Mouse (Mus musculus): ENCODE data around the gene Chst11. TPM values are rescaled to one million over a fixed set of nuclear protein-coding genes. Genes with fewer than 3 reads are reported as not detected.

Gene Chst11
- polyA plus RNA-seq, 1 experiment from 2014 or later: 1.1 TPM

- Histone ChIP-seq H3K36me3 (ENCODE audit: control insufficient read depth, insufficient read depth, low read length) (no peaks in the 10 kb centered on the region), H3K9me3 (replicated peaks; ENCODE audit: control insufficient read depth, low read length) (no peaks in the 10 kb centered on the region), H3K4me3 (replicated peaks; ENCODE audit: low read length) (no peak overlapping the region), H3K27me3 (ENCODE audit: control insufficient read depth, insufficient read depth, low read length) (no peaks in the 10 kb centered on the region), H3K4me1 (ENCODE audit: control insufficient read depth, insufficient read depth, low read length) (peaks cover 8% of the 10 kb centered on the region), H3K9ac (ENCODE audit: low read length) (no peak overlapping the region), H3K27ac (ENCODE audit: low read length) (no peak overlapping the region), H3K4me2 (ENCODE audit: low read depth, low read length) (no peak overlapping the region)
- 92% methylated on average over 7 of the region's 7 CpGs for WGBS
- no peak for ATAC-seq (ENCODE audit: insufficient read depth, low FRiP score)
Observed at GRCm38 (mm10) chr10:83139276-83139675, 154.0 kb downstream of the Chst11 start.

GRCm38 (mm10) chr10:83140258-83140936 lies 155.1 kb downstream of the Chst11 start:
- H3K27ac ChIP-seq (ENCODE audit: low read length): no peak overlapping the region
- no peak overlapping the region for H3K9ac ChIP-seq (ENCODE audit: low read length)
- H3K9me3 ChIP-seq (replicated peaks; ENCODE audit: control insufficient read depth, low read length): no peaks in the 10 kb centered on the region
- H3K4me2 ChIP-seq (ENCODE audit: low read depth, low read length): no peak overlapping the region
- WGBS: 54% methylated on average over 16 of the region's 16 CpGs
- no peak overlapping the region for H3K4me3 ChIP-seq (replicated peaks; ENCODE audit: low read length)
- peaks cover 8% of the 10 kb centered on the region for H3K4me1 ChIP-seq (ENCODE audit: control insufficient read depth, insufficient read depth, low read length)
- no peaks in the 10 kb centered on the region for H3K36me3 ChIP-seq (ENCODE audit: control insufficient read depth, insufficient read depth, low read length)
- H3K27me3 ChIP-seq (ENCODE audit: control insufficient read depth, insufficient read depth, low read length): no peaks in the 10 kb centered on the region
- ATAC-seq (ENCODE audit: insufficient read depth, low FRiP score): no peak

- 75% methylated on average over 5 of the region's 5 CpGs for WGBS
- ATAC-seq (ENCODE audit: insufficient read depth, low FRiP score): no peak
- Histone ChIP-seq H3K27ac (ENCODE audit: low read length) (no peak overlapping the region), H3K4me1 (ENCODE audit: control insufficient read depth, insufficient read depth, low read length) (peaks cover 8% of the 10 kb centered on the region), H3K27me3 (ENCODE audit: control insufficient read depth, insufficient read depth, low read length) (no peaks in the 10 kb centered on the region), H3K9me3 (replicated peaks; ENCODE audit: control insufficient read depth, low read length) (no peaks in the 10 kb centered on the region), H3K36me3 (ENCODE audit: control insufficient read depth, insufficient read depth, low read length) (no peaks in the 10 kb centered on the region), H3K9ac (ENCODE audit: low read length) (no peak overlapping the region), H3K4me2 (ENCODE audit: low read depth, low read length) (no peak overlapping the region), H3K4me3 (replicated peaks; ENCODE audit: low read length) (no peak overlapping the region)
Observed at GRCm38 (mm10) chr10:83141434-83141833, 156.1 kb downstream of the Chst11 start.

- no peaks in the 10 kb centered on the region for H3K27me3 ChIP-seq (ENCODE audit: control insufficient read depth, insufficient read depth, low read length)
- no peak overlapping the region for H3K4me3 ChIP-seq (replicated peaks; ENCODE audit: low read length)
- WGBS: 84% methylated on average over 10 of the region's 10 CpGs
- peaks cover 8% of the 10 kb centered on the region for H3K4me1 ChIP-seq (ENCODE audit: control insufficient read depth, insufficient read depth, low read length)
- no peak overlapping the region for H3K27ac ChIP-seq (ENCODE audit: low read length)
- no peak overlapping the region for H3K9ac ChIP-seq (ENCODE audit: low read length)
- H3K36me3 ChIP-seq (ENCODE audit: control insufficient read depth, insufficient read depth, low read length): no peaks in the 10 kb centered on the region
- H3K4me2 ChIP-seq (ENCODE audit: low read depth, low read length): no peak overlapping the region
- ATAC-seq (ENCODE audit: insufficient read depth, low FRiP score): no peak
- H3K9me3 ChIP-seq (replicated peaks; ENCODE audit: control insufficient read depth, low read length): no peaks in the 10 kb centered on the region
Observed at GRCm38 (mm10) chr10:83143049-83143448, 157.8 kb downstream of the Chst11 start.

- H3K4me3 ChIP-seq (replicated peaks; ENCODE audit: low read length): no peak overlapping the region
- no peak overlapping the region for H3K27ac ChIP-seq (ENCODE audit: low read length)
- H3K9ac ChIP-seq (ENCODE audit: low read length): no peak overlapping the region
- no peaks in the 10 kb centered on the region for H3K9me3 ChIP-seq (replicated peaks; ENCODE audit: control insufficient read depth, low read length)
- no peak for ATAC-seq (ENCODE audit: insufficient read depth, low FRiP score)
- H3K4me2 ChIP-seq (ENCODE audit: low read depth, low read length): no peak overlapping the region
- 61% methylated on average over 14 of the region's 14 CpGs for WGBS
- H3K27me3 ChIP-seq (ENCODE audit: control insufficient read depth, insufficient read depth, low read length): no peaks in the 10 kb centered on the region
- peaks cover 9% of the 10 kb centered on the region for H3K4me1 ChIP-seq (ENCODE audit: control insufficient read depth, insufficient read depth, low read length)
- no peaks in the 10 kb centered on the region for H3K36me3 ChIP-seq (ENCODE audit: control insufficient read depth, insufficient read depth, low read length)
Observed at GRCm38 (mm10) chr10:83145836-83146235, 160.5 kb downstream of the Chst11 start.

- Histone ChIP-seq H3K27me3 (ENCODE audit: control insufficient read depth, insufficient read depth, low read length) (no peaks in the 10 kb centered on the region), H3K9ac (ENCODE audit: low read length) (no peak overlapping the region), H3K27ac (ENCODE audit: low read length) (no peak overlapping the region), H3K4me2 (ENCODE audit: low read depth, low read length) (no peak overlapping the region), H3K36me3 (ENCODE audit: control insufficient read depth, insufficient read depth, low read length) (no peaks in the 10 kb centered on the region), H3K4me3 (replicated peaks; ENCODE audit: low read length) (no peak overlapping the region), H3K4me1 (ENCODE audit: control insufficient read depth, insufficient read depth, low read length) (peaks cover 27% of the 10 kb centered on the region), H3K9me3 (replicated peaks; ENCODE audit: control insufficient read depth, low read length) (no peaks in the 10 kb centered on the region)
- no peak for ATAC-seq (ENCODE audit: insufficient read depth, low FRiP score)
- WGBS: 72% methylated on average over 12 of the region's 12 CpGs
Observed at GRCm38 (mm10) chr10:83149342-83150178, 164.3 kb downstream of the Chst11 start.

GRCm38 (mm10) chr10:83150587-83150986 lies 165.3 kb downstream of the Chst11 start:
- peak; percentile 37; the same call in 1 of the 2 replicates for ATAC-seq (ENCODE audit: insufficient read depth, low FRiP score)
- WGBS: 68% methylated on average over 7 of the region's 7 CpGs
- H3K9me3 ChIP-seq (replicated peaks; ENCODE audit: control insufficient read depth, low read length): no peaks in the 10 kb centered on the region
- no peak overlapping the region for H3K4me3 ChIP-seq (replicated peaks; ENCODE audit: low read length)
- no peaks in the 10 kb centered on the region for H3K27me3 ChIP-seq (ENCODE audit: control insufficient read depth, insufficient read depth, low read length)
- H3K9ac ChIP-seq (ENCODE audit: low read length): no peak overlapping the region
- H3K4me1 ChIP-seq (ENCODE audit: control insufficient read depth, insufficient read depth, low read length): peaks cover 27% of the 10 kb centered on the region
- H3K27ac ChIP-seq (ENCODE audit: low read length): peak overlapping the region; percentile 30; the same call in 1 of the 2 replicates
- no peaks in the 10 kb centered on the region for H3K36me3 ChIP-seq (ENCODE audit: control insufficient read depth, insufficient read depth, low read length)
- no peak overlapping the region for H3K4me2 ChIP-seq (ENCODE audit: low read depth, low read length)

- H3K9ac ChIP-seq (ENCODE audit: low read length): no peak overlapping the region
- H3K9me3 ChIP-seq (replicated peaks; ENCODE audit: control insufficient read depth, low read length): no peaks in the 10 kb centered on the region
- H3K27me3 ChIP-seq (ENCODE audit: control insufficient read depth, insufficient read depth, low read length): no peaks in the 10 kb centered on the region
- peak; percentile 31; the same call in 1 of the 2 replicates for ATAC-seq (ENCODE audit: insufficient read depth, low FRiP score)
- H3K4me3 ChIP-seq (replicated peaks; ENCODE audit: low read length): no peak overlapping the region
- no peaks in the 10 kb centered on the region for H3K36me3 ChIP-seq (ENCODE audit: control insufficient read depth, insufficient read depth, low read length)
- H3K4me1 ChIP-seq (ENCODE audit: control insufficient read depth, insufficient read depth, low read length): peaks cover 27% of the 10 kb centered on the region
- H3K4me2 ChIP-seq (ENCODE audit: low read depth, low read length): no peak overlapping the region
- H3K27ac ChIP-seq (ENCODE audit: low read length): no peak overlapping the region
- WGBS: 29% methylated on average over 6 of the region's 6 CpGs
Observed at GRCm38 (mm10) chr10:83151362-83151761, 166.1 kb downstream of the Chst11 start.

All from stomach, embryonic 16.5 days (tissue).